Mouse (Mus musculus): Measurements from ENCODE around the gene Prom1.

GRCm38 (mm10) chr5:44070529-44071133 lies 31.2 kb downstream of the Prom1 start:
- TF ChIP-seq CTCF (IDR thresholded peaks at IDR 0.05) (no peak), POLR2A (IDR thresholded peaks at IDR 0.05; ENCODE audit: insufficient read depth, low read depth, low read length) (no peak)

Data from heart, adult 2 months (tissue).